Mouse (Mus musculus): Measurements from ENCODE around the gene Plcl2.

Plcl2 gene

DNA sequence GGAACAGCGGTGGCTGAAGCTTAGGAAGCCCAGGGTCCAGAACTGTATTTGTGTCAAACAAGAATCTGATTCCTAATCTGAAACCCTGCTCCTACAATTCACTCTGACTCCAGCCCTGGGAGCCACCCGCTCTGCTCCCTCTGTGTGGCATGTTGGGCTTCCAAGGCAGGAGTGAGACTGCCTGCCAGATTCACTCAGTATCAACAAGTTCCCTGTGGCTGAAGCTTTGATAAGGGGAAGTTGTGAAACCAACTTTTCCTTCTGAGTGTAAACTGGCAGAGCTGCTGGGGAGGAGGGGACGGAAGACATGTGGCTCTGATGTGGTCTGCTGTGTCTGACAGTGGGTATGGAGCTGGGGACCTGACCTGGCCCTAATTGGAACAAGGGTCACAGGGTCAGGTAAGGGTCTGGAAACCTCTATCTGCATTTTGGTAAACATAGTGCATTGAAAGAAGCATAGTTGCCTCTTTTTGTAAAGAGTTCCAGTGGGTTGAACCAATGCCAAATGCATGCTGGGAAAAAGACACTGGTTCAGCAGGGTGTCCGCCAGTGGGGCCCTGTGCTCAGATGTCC is 226.3 kb downstream of the Plcl2 start:
- in situ Hi-C loops (cut with MseI, MboI) = no loop called here

DNA sequence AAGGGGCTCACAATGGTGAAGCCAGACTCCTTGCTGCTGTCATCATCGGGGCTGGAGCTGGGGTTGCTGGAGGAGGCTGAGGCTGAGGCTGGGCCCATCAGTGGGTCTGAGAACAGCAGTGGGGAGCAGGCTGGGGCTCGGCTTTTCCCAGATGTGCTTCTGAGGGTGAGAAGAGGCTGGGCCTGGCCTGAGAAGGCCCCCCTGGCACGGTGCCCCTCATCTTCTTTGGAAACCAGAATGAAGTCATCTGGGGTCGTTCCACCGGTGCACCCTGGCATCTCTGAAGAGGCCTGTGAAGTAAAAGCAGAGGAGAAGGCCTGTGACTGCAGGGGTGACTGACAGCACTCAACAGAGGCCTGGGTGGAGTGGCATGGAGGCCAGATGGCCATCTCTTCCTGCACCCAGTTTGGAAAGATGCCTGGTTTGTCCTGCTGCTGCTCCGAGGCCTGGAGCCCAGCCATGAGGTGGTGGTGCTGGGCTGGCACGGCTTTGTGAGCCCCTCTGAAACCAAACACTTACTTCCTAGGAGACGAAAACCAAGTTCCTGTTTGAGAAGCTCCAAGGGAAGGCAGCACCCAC is 226.8 kb downstream of the Plcl2 start:
- in situ Hi-C loops (cut with MseI, MboI) = no loop called here

DNA sequence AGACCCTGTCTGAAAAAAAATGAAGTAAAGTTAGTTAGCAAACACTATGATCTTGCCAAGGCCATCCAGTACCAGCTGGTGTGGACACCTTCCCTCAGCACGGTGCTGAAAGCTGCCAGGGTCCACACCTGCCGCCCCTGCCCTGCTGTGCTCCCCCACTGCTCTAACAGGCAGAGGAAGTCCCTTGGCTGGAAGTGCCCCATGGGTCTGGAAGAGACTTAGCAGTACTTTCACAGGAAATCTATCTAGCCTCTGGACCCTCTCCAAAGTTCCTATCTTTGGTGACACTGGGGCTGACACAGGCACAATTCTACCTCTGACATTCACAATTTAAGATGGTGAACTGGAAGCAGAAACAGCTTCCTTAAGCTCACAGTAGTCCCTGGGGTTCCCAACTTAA is 227.9 kb downstream of the Plcl2 start:
- in situ Hi-C loops (cut with MseI, MboI) = no loop called here
